In the genomic region with DNA sequence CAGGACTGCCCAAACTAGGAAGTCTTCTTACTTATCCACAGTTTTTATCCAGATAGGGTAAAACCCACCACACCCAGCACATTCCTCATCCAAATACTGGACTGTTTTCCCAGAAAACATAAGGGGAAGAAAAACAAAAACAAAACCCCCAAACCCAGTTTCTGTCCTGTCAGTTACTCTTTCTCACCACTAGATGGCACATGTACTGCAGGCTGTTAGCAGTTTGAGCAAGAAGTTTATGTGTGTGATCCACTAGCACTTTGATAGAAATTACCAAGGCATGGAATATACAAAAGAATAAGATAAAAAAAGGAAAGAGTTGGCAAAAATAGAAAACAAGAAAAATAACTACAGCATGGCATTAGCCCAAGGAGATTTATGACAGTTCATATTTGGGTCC, we compare ENCODE assay signal across 9 mouse cellular contexts.
A peak's percentile ranks its signal among the peaks of the same experiment; 100 is the strongest.
DNase-seq lines count a peak whose midpoint lies in the region; ATAC-seq and TF ChIP-seq lines count a peak whose summit lies in the region.
"Had no signal": no experiment of that assay in that cellular context is flagged by ENCODE, and none has a peak within 500 bp of the region (broad histone marks: within the 10 kb centered on the region; RNA-seq: fewer than 3 reads in every experiment).

No protein-coding gene starts in this region.

- H3K4me3 ChIP-seq in left cerebral cortex, adult 2 months, result no peak overlapping the region
- H3K4me3 ChIP-seq in heart, embryonic 11.5 days (ENCODE audit: low read depth, low read length), result no peak overlapping the region
- H3K4me3 ChIP-seq: embryonic facial prominence, embryonic 15.5 days had no signal

- no peak overlapping the region for H3K4me2 ChIP-seq in heart, embryonic 11.5 days
- H3K4me2 ChIP-seq: embryonic facial prominence, embryonic 15.5 days had no signal

- peak; percentile 80 for TF ChIP-seq CTCF in left cerebral cortex, adult 2 months (IDR thresholded peaks at IDR 0.05)

- no peaks in the 10 kb centered on the region for H3K9me3 ChIP-seq in heart, embryonic 11.5 days (replicated peaks; ENCODE audit: control insufficient read depth, low read length)
- H3K9me3 ChIP-seq: embryonic facial prominence, embryonic 15.5 days had no signal

- no peak overlapping the region for H3K9ac ChIP-seq in heart, embryonic 11.5 days (ENCODE audit: low read depth, low read length)
- H3K9ac ChIP-seq: embryonic facial prominence, embryonic 15.5 days had no signal

- H3K4me1 ChIP-seq in heart, embryonic 11.5 days (ENCODE audit: control insufficient read depth, insufficient read depth, low read length), result no peaks in the 10 kb centered on the region
- H3K4me1 ChIP-seq: embryonic facial prominence, embryonic 15.5 days had no signal

- intact Hi-C loops in left cerebral cortex, adult 2 months (cut with DNase I), result no loop called here

- no peak for ATAC-seq in CD4-positive, CD25-positive, alpha-beta regulatory T cell, adult 4 months
- ATAC-seq in megakaryocyte progenitor cell, adult 5-6 weeks (replicated peaks; ENCODE audit: poor library complexity), result peak; percentile 82
- ATAC-seq in heart, embryonic 11.5 days (replicated peaks; ENCODE audit: insufficient number of reproducible peaks, low FRiP score, low TSS enrichment), result no peak

- peak; percentile 31 for DNase-seq in CD4-positive, CD25-positive, alpha-beta regulatory T cell, adult 2 months (ENCODE audit: low read depth, low spot score)
- DNase-seq in left cerebral cortex, adult 2 months (ENCODE audit: extremely low spot score in 1 of 2, low spot score in 2 of 2), result no peak
- DNase-seq in left cerebral cortex, adult 11 months (ENCODE audit: low spot score), result no peak
- DNase-seq in NIH3T3 (ENCODE audit: low read depth), result peak; percentile 41
- no peak for DNase-seq in cerebellum, adult 18-20 months

- no peaks in the 10 kb centered on the region for H3K27me3 ChIP-seq in heart, embryonic 11.5 days (ENCODE audit: control insufficient read depth, insufficient read depth, low read length)
- H3K27me3 ChIP-seq: embryonic facial prominence, embryonic 15.5 days had no signal

- no peak overlapping the region for H3K27ac ChIP-seq in left cerebral cortex, adult 2 months
- H3K27ac ChIP-seq in heart, embryonic 11.5 days (ENCODE audit: low read depth, low read length), result no peak overlapping the region
- H3K27ac ChIP-seq: embryonic facial prominence, embryonic 15.5 days had no signal

- no peaks in the 10 kb centered on the region for H3K36me3 ChIP-seq in heart, embryonic 11.5 days (ENCODE audit: control insufficient read depth, insufficient read depth, low read length)
- H3K36me3 ChIP-seq: embryonic facial prominence, embryonic 15.5 days had no signal

Comparison
In these comparisons a context has a peak if more than half of its experiments do, and no peak if none do; other contexts are left out.
1. DNase-seq: peak in CD4-positive, CD25-positive, alpha-beta regulatory T cell, adult 2 months (single experiment) and NIH3T3 (single experiment); none in left cerebral cortex, adult 2 months (0 of 2), left cerebral cortex, adult 11 months (single experiment) and cerebellum, adult 18-20 months (0 of 2).